Mouse (Mus musculus): ENCODE measurements around the gene Uvrag. TPM values are rescaled to one million over a fixed set of nuclear protein-coding genes. Genes with fewer than 3 reads are reported as not detected.
A peak's percentile ranks its signal among the peaks of the same experiment; 100 is the strongest.

Uvrag gene
- total and polyA plus RNA-seq, 2 experiments: 12.2 to 18.3 TPM

- Histone ChIP-seq H3K27ac (replicated peaks; ENCODE audit: insufficient read depth, low read depth, low read length) (peak overlapping the region; percentile 25), H3K4me3 (ENCODE audit: insufficient read depth, low read depth, low read length) (no peak overlapping the region), H3K36me3 (ENCODE audit: control insufficient read depth, insufficient read depth, low read length) (peaks cover 7% of the 10 kb centered on the region; the same call in 1 of the 2 replicates), H3K4me1 (ENCODE audit: control insufficient read depth, insufficient read depth, low read length) (peaks cover 57% of the 10 kb centered on the region), H3K9ac (ENCODE audit: low read depth, low read length) (peak overlapping the region; percentile 61), H3K79me2 (ENCODE audit: control insufficient read depth, insufficient read depth, low read length) (peaks cover 56% of the 10 kb centered on the region), H3K27me3 (ENCODE audit: control insufficient read depth, insufficient read depth, low read length) (no peaks in the 10 kb centered on the region)
- no peak for TF ChIP-seq CTCF (IDR thresholded peaks at IDR 0.05; ENCODE audit: low read depth, low read length)
- no peak for TF ChIP-seq POLR2A (IDR thresholded peaks at IDR 0.05; ENCODE audit: extremely low read depth, insufficient read depth, low read length)
- 61% methylated on average over 5 of the region's 5 CpGs for WGBS
- peak; percentile 26 for DNase-seq (ENCODE audit: extremely low read depth, low read depth, low spot score)
Observed at GRCm38 (mm10) chr7:99177386-99177785, 36.4 kb upstream of the Uvrag start.

- Histone ChIP-seq H3K4me1 (ENCODE audit: control insufficient read depth, insufficient read depth, low read length) (peaks cover 71% of the 10 kb centered on the region), H3K4me3 (ENCODE audit: insufficient read depth, low read depth, low read length) (no peak overlapping the region), H3K9ac (ENCODE audit: low read depth, low read length) (peak overlapping the region; percentile 53), H3K27me3 (ENCODE audit: control insufficient read depth, insufficient read depth, low read length) (no peaks in the 10 kb centered on the region), H3K27ac (replicated peaks; ENCODE audit: insufficient read depth, low read depth, low read length) (peak overlapping the region; percentile 93), H3K79me2 (ENCODE audit: control insufficient read depth, insufficient read depth, low read length) (peaks cover 41% of the 10 kb centered on the region), H3K36me3 (ENCODE audit: control insufficient read depth, insufficient read depth, low read length) (peaks cover 7% of the 10 kb centered on the region; the same call in 1 of the 2 replicates)
- 0 out of 2 replicates have a peak, but pooled peaks have one; percentile 3 for TF ChIP-seq CTCF (IDR thresholded peaks at IDR 0.05; ENCODE audit: low read depth, low read length)
- TF ChIP-seq POLR2A (IDR thresholded peaks at IDR 0.05; ENCODE audit: extremely low read depth, insufficient read depth, low read length): 0 out of 2 replicates have a peak, but pooled peaks have one; percentile 11
- DNase-seq (ENCODE audit: extremely low read depth, low read depth, low spot score): peak; percentile 68
- 37% methylated on average over 9 of the region's 9 CpGs for WGBS
Observed at GRCm38 (mm10) chr7:99175666-99176065, 34.7 kb upstream of the Uvrag start.

- peak overlapping the region; percentile 53 for H3K9ac ChIP-seq (ENCODE audit: low read depth, low read length)
- peak; percentile 32 for DNase-seq (ENCODE audit: extremely low read depth, low read depth, low spot score)
- peaks cover 7% of the 10 kb centered on the region; the same call in 1 of the 2 replicates for H3K36me3 ChIP-seq (ENCODE audit: control insufficient read depth, insufficient read depth, low read length)
- H3K4me1 ChIP-seq (ENCODE audit: control insufficient read depth, insufficient read depth, low read length): peaks cover 71% of the 10 kb centered on the region
- H3K27ac ChIP-seq (replicated peaks; ENCODE audit: insufficient read depth, low read depth, low read length): peak overlapping the region; percentile 93
- no peak overlapping the region for H3K4me3 ChIP-seq (ENCODE audit: insufficient read depth, low read depth, low read length)
- TF ChIP-seq CTCF (IDR thresholded peaks at IDR 0.05; ENCODE audit: low read depth, low read length) (no peak), POLR2A (IDR thresholded peaks at IDR 0.05; ENCODE audit: extremely low read depth, insufficient read depth, low read length) (no peak)
- peaks cover 38% of the 10 kb centered on the region for H3K79me2 ChIP-seq (ENCODE audit: control insufficient read depth, insufficient read depth, low read length)
- WGBS: 54% methylated on average over 11 of the region's 11 CpGs
- H3K27me3 ChIP-seq (ENCODE audit: control insufficient read depth, insufficient read depth, low read length): no peaks in the 10 kb centered on the region
Observed at GRCm38 (mm10) chr7:99175118-99175517, 34.2 kb upstream of the Uvrag start.

- Histone ChIP-seq H3K79me2 (ENCODE audit: control insufficient read depth, insufficient read depth, low read length) (peaks cover 28% of the 10 kb centered on the region), H3K36me3 (ENCODE audit: control insufficient read depth, insufficient read depth, low read length) (peaks cover 12% of the 10 kb centered on the region; the same call in 1 of the 2 replicates), H3K4me3 (ENCODE audit: insufficient read depth, low read depth, low read length) (no peak overlapping the region), H3K27me3 (ENCODE audit: control insufficient read depth, insufficient read depth, low read length) (no peaks in the 10 kb centered on the region), H3K4me1 (ENCODE audit: control insufficient read depth, insufficient read depth, low read length) (peaks cover 80% of the 10 kb centered on the region), H3K27ac (replicated peaks; ENCODE audit: insufficient read depth, low read depth, low read length) (peak overlapping the region; percentile 93), H3K9ac (ENCODE audit: low read depth, low read length) (peak overlapping the region; percentile 35; the same call in 1 of the 2 replicates)
- TF ChIP-seq POLR2A (IDR thresholded peaks at IDR 0.05; ENCODE audit: extremely low read depth, insufficient read depth, low read length) (no peak), CTCF (IDR thresholded peaks at IDR 0.05; ENCODE audit: low read depth, low read length) (no peak)
- WGBS: 36% methylated on average over 4 of the region's 4 CpGs
- DNase-seq (ENCODE audit: extremely low read depth, low read depth, low spot score): peak; percentile 62
Observed at GRCm38 (mm10) chr7:99174006-99174405, 33.1 kb upstream of the Uvrag start.

- no peak overlapping the region for H3K9ac ChIP-seq (ENCODE audit: low read depth, low read length)
- peaks cover 81% of the 10 kb centered on the region for H3K4me1 ChIP-seq (ENCODE audit: control insufficient read depth, insufficient read depth, low read length)
- no peaks in the 10 kb centered on the region for H3K27me3 ChIP-seq (ENCODE audit: control insufficient read depth, insufficient read depth, low read length)
- H3K79me2 ChIP-seq (ENCODE audit: control insufficient read depth, insufficient read depth, low read length): peaks cover 27% of the 10 kb centered on the region
- H3K27ac ChIP-seq (replicated peaks; ENCODE audit: insufficient read depth, low read depth, low read length): peak overlapping the region; percentile 93
- peaks cover 12% of the 10 kb centered on the region; the same call in 1 of the 2 replicates for H3K36me3 ChIP-seq (ENCODE audit: control insufficient read depth, insufficient read depth, low read length)
- TF ChIP-seq CTCF (IDR thresholded peaks at IDR 0.05; ENCODE audit: low read depth, low read length) (no peak), POLR2A (IDR thresholded peaks at IDR 0.05; ENCODE audit: extremely low read depth, insufficient read depth, low read length) (no peak)
- 31% methylated on average over 6 of the region's 6 CpGs for WGBS
- peak; percentile 73 for DNase-seq (ENCODE audit: extremely low read depth, low read depth, low spot score)
- no peak overlapping the region for H3K4me3 ChIP-seq (ENCODE audit: insufficient read depth, low read depth, low read length)
Observed at GRCm38 (mm10) chr7:99172898-99173297, 32.0 kb upstream of the Uvrag start.
